Mouse (Mus musculus): ENCODE results near the gene Kank1. TPM values are rescaled to one million over a fixed set of nuclear protein-coding genes. Genes with fewer than 3 reads are reported as not detected.

The Kank1 gene
- polyA plus RNA-seq, 1 experiment, result not detected

GRCm38 (mm10) chr19:25247858-25248552 is 11.2 kb downstream of the Kank1 start:
- Histone ChIP-seq H3K27me3 (ENCODE audit: control insufficient read depth) (no peaks in the 10 kb centered on the region), H3K36me3 (ENCODE audit: control insufficient read depth) (no peaks in the 10 kb centered on the region), H3K9me3 (ENCODE audit: control insufficient read depth, low read length) (no peaks in the 10 kb centered on the region), H3K4me3 (replicated peaks) (no peak overlapping the region), H3K4me1 (ENCODE audit: control insufficient read depth) (no peaks in the 10 kb centered on the region)
- TF ChIP-seq TAL1 (IDR thresholded peaks at IDR 0.05; ENCODE audit: low read length) (no peak), GATA1 (IDR thresholded peaks at IDR 0.05; ENCODE audit: low read length) (no peak)

GRCm38 (mm10) chr19:25249230-25249629 is 12.5 kb downstream of the Kank1 start:
- Histone ChIP-seq H3K4me3 (replicated peaks) (no peak overlapping the region), H3K36me3 (ENCODE audit: control insufficient read depth) (no peaks in the 10 kb centered on the region), H3K4me1 (ENCODE audit: control insufficient read depth) (no peaks in the 10 kb centered on the region), H3K9me3 (ENCODE audit: control insufficient read depth, low read length) (no peaks in the 10 kb centered on the region), H3K27me3 (ENCODE audit: control insufficient read depth) (no peaks in the 10 kb centered on the region)
- TF ChIP-seq TAL1 (IDR thresholded peaks at IDR 0.05; ENCODE audit: low read length), result no peak
- TF ChIP-seq GATA1 (IDR thresholded peaks at IDR 0.05; ENCODE audit: low read length), result no peak

DNA sequence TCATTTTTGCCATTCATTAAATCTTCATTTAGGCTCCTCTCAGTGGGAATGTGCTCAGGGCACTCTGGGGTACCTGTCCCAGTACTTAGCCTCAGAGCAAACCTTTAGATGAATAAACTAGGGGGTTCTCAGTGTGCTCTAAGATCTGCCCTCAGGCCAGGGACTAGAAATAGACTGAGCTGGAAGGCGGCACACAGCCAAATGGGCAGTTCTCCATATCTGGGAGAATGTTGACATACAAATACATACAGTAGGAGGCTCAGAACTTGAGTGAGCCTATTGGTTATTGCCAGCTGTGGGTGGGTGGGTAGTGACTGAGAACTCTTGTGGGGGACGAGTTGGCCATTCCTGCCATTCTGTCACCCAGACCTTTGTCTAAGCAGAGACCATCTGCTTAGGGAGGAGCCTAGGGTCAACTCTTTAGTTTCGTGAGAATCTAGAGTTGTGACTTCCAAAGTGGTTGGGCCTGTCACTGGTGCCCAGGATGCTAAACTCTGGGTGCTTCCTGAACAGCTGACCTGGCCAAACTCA is 14.9 kb downstream of the Kank1 start:
- Histone ChIP-seq H3K4me3 (replicated peaks) (no peak overlapping the region), H3K4me1 (ENCODE audit: control insufficient read depth) (no peaks in the 10 kb centered on the region), H3K27me3 (ENCODE audit: control insufficient read depth) (no peaks in the 10 kb centered on the region), H3K9me3 (ENCODE audit: control insufficient read depth, low read length) (no peaks in the 10 kb centered on the region), H3K36me3 (ENCODE audit: control insufficient read depth) (no peaks in the 10 kb centered on the region)
- TF ChIP-seq TAL1 (IDR thresholded peaks at IDR 0.05; ENCODE audit: low read length) (no peak), GATA1 (IDR thresholded peaks at IDR 0.05; ENCODE audit: low read length) (no peak)

- H3K36me3 ChIP-seq (ENCODE audit: control insufficient read depth), result no peaks in the 10 kb centered on the region
- H3K27me3 ChIP-seq (ENCODE audit: control insufficient read depth), result no peaks in the 10 kb centered on the region
- no peaks in the 10 kb centered on the region for H3K4me1 ChIP-seq (ENCODE audit: control insufficient read depth)
- no peak overlapping the region for H3K4me3 ChIP-seq (replicated peaks)
- no peaks in the 10 kb centered on the region for H3K9me3 ChIP-seq (ENCODE audit: control insufficient read depth, low read length)
- no peak for TF ChIP-seq TAL1 (IDR thresholded peaks at IDR 0.05; ENCODE audit: low read length)
- no peak for TF ChIP-seq GATA1 (IDR thresholded peaks at IDR 0.05; ENCODE audit: low read length)
Measured at GRCm38 (mm10) chr19:25253198-25253597, 16.4 kb downstream of the Kank1 start.

DNA sequence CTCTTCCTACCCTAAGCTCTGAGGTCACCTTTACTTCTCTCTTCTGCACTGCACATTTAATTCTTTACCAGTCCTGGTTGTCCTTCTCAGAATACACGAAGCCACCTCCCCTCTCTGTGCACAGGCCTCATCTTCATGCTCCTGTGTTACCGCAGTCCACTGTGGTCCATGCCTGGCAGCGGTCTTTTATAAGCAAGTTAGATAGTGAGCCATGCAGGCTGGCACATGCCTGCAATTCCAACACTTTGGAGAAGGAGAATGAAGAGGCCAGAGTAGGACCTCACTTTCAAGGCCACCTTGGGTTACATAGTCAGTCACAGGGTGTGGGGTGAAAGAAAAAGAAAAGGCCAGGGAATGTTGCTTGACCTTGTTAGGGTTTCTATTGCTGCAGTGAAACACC is 16.9 kb downstream of the Kank1 start:
- Histone ChIP-seq H3K4me1 (ENCODE audit: control insufficient read depth) (no peaks in the 10 kb centered on the region), H3K27me3 (ENCODE audit: control insufficient read depth) (no peaks in the 10 kb centered on the region), H3K36me3 (ENCODE audit: control insufficient read depth) (no peaks in the 10 kb centered on the region), H3K4me3 (replicated peaks) (no peak overlapping the region), H3K9me3 (ENCODE audit: control insufficient read depth, low read length) (no peaks in the 10 kb centered on the region)
- no peak for TF ChIP-seq TAL1 (IDR thresholded peaks at IDR 0.05; ENCODE audit: low read length)

- TF ChIP-seq GATA1 (IDR thresholded peaks at IDR 0.05; ENCODE audit: low read length), result no peak
- TF ChIP-seq TAL1 (IDR thresholded peaks at IDR 0.05; ENCODE audit: low read length), result no peak
- no peak overlapping the region for H3K4me3 ChIP-seq (replicated peaks)
- H3K9me3 ChIP-seq (ENCODE audit: control insufficient read depth, low read length), result no peaks in the 10 kb centered on the region
- no peaks in the 10 kb centered on the region for H3K27me3 ChIP-seq (ENCODE audit: control insufficient read depth)
- H3K36me3 ChIP-seq (ENCODE audit: control insufficient read depth), result no peaks in the 10 kb centered on the region
- H3K4me1 ChIP-seq (ENCODE audit: control insufficient read depth), result no peaks in the 10 kb centered on the region
Measured at GRCm38 (mm10) chr19:25258321-25258720, 21.5 kb downstream of the Kank1 start.

DNA sequence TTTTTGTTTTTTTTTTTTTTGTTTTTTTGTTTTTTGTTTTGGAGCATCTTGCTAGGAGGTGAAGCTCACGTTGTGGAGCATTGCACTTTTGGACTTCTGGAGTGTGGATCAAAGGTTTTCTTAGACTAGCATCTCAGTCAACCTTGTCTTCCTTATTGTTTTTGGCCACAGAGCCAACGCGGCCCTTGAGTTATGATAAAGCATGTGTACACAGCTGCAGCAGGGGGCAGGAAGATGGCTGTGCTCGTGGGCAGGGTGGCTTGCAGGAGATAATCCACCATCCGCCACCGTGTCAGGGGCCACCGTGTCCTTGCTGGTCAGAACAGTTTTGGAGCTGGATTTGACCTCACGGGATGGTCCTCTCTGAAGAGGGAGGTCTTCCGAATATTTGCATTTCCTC is 29.4 kb downstream of the Kank1 start:
- no peaks in the 10 kb centered on the region for H3K4me1 ChIP-seq (ENCODE audit: control insufficient read depth)
- H3K9me3 ChIP-seq (ENCODE audit: control insufficient read depth, low read length), result peaks cover 4% of the 10 kb centered on the region; the same call in 1 of the 2 replicates
- no peaks in the 10 kb centered on the region for H3K36me3 ChIP-seq (ENCODE audit: control insufficient read depth)
- TF ChIP-seq TAL1 (IDR thresholded peaks at IDR 0.05; ENCODE audit: low read length), result no peak
- TF ChIP-seq GATA1 (IDR thresholded peaks at IDR 0.05; ENCODE audit: low read length), result no peak
- no peak overlapping the region for H3K4me3 ChIP-seq (replicated peaks)
- no peaks in the 10 kb centered on the region for H3K27me3 ChIP-seq (ENCODE audit: control insufficient read depth)

DNA sequence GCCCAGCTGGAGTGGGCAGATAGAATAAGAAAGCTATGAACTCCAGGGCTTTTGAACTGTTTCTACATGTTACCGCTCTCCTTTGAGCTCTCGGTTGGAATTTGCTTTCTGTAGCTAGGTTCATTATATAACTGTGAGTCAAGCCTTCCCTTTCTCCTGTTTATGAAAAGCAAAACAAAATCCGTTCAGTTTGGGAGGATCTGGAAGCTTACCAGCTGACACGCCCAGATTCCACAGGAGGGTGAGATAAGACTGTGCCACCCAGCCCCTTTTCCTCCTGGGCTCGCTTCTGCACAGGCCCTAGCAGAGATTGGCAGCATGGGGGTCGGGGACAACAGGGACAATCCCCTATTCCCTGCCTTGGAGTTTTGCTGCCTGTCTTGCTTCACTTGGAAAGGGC is 30.5 kb downstream of the Kank1 start:
- H3K9me3 ChIP-seq (ENCODE audit: control insufficient read depth, low read length), result peaks cover 4% of the 10 kb centered on the region; the same call in 1 of the 2 replicates

DNA sequence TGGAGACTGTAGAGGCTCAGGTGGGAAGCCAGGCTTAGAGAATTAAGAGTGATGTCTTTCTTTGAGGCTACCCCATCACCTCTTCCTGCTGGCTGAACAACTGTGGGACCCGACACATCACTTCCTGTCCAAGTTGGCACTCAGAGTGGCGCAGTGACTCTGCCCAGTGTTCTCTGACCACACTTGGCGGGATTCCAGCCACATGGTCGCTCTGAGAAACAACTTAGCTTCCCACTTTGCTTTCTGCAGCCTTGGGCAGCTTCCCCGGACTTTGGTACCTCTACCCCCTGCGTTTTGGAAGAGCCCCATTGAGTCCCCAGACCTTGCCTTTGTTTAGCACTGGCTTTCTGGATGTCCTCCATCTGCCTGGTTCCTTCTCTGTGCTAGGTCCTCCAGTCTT is 31.8 kb downstream of the Kank1 start:
- no peak overlapping the region for H3K4me3 ChIP-seq (replicated peaks)
- peaks cover 4% of the 10 kb centered on the region; the same call in 1 of the 2 replicates for H3K9me3 ChIP-seq (ENCODE audit: control insufficient read depth, low read length)
- TF ChIP-seq TAL1 (IDR thresholded peaks at IDR 0.05; ENCODE audit: low read length) (no peak), GATA1 (IDR thresholded peaks at IDR 0.05; ENCODE audit: low read length) (no peak)
- H3K4me1 ChIP-seq (ENCODE audit: control insufficient read depth), result no peaks in the 10 kb centered on the region
- H3K36me3 ChIP-seq (ENCODE audit: control insufficient read depth), result no peaks in the 10 kb centered on the region
- no peaks in the 10 kb centered on the region for H3K27me3 ChIP-seq (ENCODE audit: control insufficient read depth)

More for the DNA sequence above, 30.5 kb downstream of the Kank1 start:
- H3K4me1 ChIP-seq (ENCODE audit: control insufficient read depth), result no peaks in the 10 kb centered on the region
- H3K4me3 ChIP-seq (replicated peaks), result no peak overlapping the region
- H3K27me3 ChIP-seq (ENCODE audit: control insufficient read depth), result no peaks in the 10 kb centered on the region
- no peaks in the 10 kb centered on the region for H3K36me3 ChIP-seq (ENCODE audit: control insufficient read depth)
- no peak for TF ChIP-seq GATA1 (IDR thresholded peaks at IDR 0.05; ENCODE audit: low read length)
- TF ChIP-seq TAL1 (IDR thresholded peaks at IDR 0.05; ENCODE audit: low read length), result no peak
